Mouse (Mus musculus): ENCODE data around the gene Parl. TPM values are rescaled to one million over a fixed set of nuclear protein-coding genes. Genes with fewer than 3 reads are reported as not detected.

Gene Parl
- 43.3 and 52.2 TPM in 2 replicates for polyA plus RNA-seq (2012; rRNA removed; ENCODE audit: low replicate concordance)

DNA sequence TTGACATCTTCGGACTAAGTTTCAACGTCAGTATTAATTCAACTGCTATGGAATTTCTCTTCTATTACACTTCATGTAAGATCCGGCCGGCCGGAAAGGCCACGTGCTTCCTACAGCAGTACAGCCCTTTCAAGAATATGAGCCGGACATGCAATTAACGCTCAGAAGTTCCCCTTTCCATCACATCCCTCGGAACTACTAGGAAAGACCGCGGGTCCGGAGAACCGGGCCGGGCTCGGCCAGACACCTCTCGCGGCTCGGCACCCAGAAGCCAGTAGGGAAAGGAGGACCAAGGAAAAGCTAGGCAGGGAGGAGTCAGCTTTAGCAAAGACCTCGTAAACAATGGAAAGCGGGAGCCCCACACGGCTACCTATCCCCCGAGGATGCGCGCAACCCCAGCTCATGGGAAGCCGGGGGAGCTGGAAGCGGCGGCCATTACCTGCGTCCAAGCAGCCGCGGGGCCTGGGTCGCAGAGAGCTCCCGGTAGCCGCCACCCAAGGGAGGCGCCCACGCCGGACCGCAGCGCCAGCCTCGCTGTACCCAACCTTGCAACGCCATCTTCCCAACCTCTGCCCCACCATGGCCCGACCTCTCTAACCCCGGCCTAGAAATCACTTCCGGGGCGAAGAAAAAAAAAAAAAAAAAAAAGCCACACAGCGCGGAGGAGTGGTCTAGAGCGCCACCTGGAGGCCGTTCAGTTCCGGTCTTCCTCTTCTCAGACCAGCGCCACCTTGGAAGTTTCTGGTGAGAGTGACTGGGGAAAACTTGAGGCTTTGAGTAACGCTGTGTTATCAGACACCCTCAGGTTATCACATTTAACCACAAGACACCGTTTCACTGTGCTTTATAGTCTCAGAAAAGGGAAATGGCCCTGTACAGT, at the start of gene Parl:
Parl (minus strand) TSS at position 618 of the 880 bp plus-strand sequence.

DNA sequence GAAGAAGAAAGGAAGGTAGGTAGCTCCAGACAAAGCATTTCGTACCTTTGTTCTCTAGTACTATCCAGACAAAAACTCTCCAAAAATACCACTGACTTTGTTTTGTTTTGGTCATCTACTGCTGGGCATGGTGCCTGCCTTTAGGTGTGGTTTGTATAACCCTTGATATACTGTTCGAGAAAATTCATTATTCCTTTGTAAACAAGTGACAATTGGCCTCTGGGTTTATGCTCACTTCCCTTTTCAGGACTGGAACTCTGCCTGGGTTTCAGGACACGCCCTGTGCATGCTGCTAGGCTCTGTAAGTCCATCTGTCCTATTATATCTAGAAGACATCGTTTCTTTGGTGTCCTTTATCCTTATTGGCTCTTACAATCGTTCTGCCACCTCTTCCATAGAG, 23.1 kb upstream of the Parl start, which contains the start of gene Cyp2ab1:
Cyp2ab1 (minus strand) TSS at position 119 of the 400 bp plus-strand sequence.

DNA sequence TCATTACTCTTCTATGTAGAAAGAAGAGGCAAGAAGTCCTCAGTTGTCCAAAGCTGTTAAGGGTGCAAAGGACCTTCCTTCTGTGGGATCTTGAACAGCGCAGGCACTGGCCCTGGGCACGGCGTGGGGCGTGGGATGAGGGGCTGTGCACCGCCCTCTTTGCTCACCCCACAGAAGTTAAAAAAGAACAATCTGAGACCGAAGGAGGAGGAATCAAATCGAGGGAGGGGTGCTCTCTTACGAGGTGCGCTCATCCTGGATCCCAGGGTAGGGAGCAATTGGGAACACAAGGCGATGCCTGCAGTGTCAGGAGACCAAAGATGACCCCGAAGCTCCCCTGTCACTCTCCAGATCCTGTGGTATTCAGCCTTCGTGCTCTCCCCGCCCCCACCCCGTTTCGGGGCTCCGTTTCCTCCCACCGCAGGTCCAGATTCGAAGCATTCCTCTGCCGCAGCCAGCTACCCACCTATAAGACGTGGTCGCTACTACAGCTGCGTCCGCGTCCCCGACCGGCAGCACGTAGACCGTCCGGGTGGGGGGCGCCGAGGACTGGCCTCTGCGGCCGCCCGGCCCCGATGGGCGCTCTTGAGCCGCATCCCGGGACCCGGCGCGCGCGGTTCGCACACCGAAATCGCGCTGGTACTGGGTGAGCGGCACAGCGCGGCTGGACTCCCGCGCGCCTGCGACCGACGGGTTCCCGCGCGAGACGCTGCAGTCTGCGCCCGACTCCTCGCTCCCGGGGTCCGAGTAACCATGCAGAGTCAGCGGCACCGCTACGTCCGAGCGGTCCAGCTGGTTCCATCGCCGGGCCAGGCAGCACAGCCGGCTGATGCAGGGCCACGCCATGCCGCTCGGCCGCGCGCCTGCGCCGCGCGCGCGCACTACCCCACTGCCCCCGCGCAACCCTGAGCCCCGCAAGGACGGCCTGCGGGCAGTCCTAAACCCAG, 61.4 kb downstream of the Parl start, which contains the start of gene Map6d1:
Map6d1 (minus strand) TSS at position 891 of the 947 bp plus-strand sequence.

Other genes with a start within 250 kb of the Parl start
- 21.4 and 26.5 TPM in 2 replicates for gene Klhl24, start 204.8 kb downstream of the Parl start, polyA plus RNA-seq (2012; rRNA removed; ENCODE audit: low replicate concordance)
- gene Yeats2, start 161.3 kb downstream of the Parl start, polyA plus RNA-seq (2012; rRNA removed; ENCODE audit: low replicate concordance): 20.9 and 52.2 TPM in 2 replicates
- gene Map6d1, start 61.0 kb downstream of the Parl start, polyA plus RNA-seq (2012; rRNA removed; ENCODE audit: low replicate concordance): 0.04 and 0.27 TPM in 2 replicates
- gene Cyp2ab1, start 23.0 kb upstream of the Parl start, polyA plus RNA-seq (2012; rRNA removed; ENCODE audit: low replicate concordance): 1.7 and 4.1 TPM in 2 replicates
- gene Abcc5, start 124.0 kb upstream of the Parl start, polyA plus RNA-seq (2012; rRNA removed; ENCODE audit: low replicate concordance): 158 and 202 TPM in 2 replicates
- gene Eif2b5, start 196.4 kb upstream of the Parl start, polyA plus RNA-seq (2012; rRNA removed; ENCODE audit: low replicate concordance): 33.5 and 37.2 TPM in 2 replicates
- gene Dvl3, start 214.6 kb upstream of the Parl start, polyA plus RNA-seq (2012; rRNA removed; ENCODE audit: low replicate concordance): 18.9 and 58.4 TPM in 2 replicates
- 366 and 507 TPM in 2 replicates for gene Ap2m1, start 233.1 kb upstream of the Parl start, polyA plus RNA-seq (2012; rRNA removed; ENCODE audit: low replicate concordance)
- gene Abcf3, start 246.2 kb upstream of the Parl start, polyA plus RNA-seq (2012; rRNA removed; ENCODE audit: low replicate concordance): 43.3 and 60.9 TPM in 2 replicates

Measured in subcutaneous adipose tissue, adult 2 months (tissue).